Mouse (Mus musculus) hindbrain, embryonic 12.5 days (tissue): ENCODE results near the gene Zfp318. TPM values are rescaled to one million over a fixed set of nuclear protein-coding genes. Genes with fewer than 3 reads are reported as not detected.
A peak's percentile ranks its signal among the peaks of the same experiment; 100 is the strongest.

Experiments
- ATAC-seq: fragments of 200-750 bp; cut with Nextera tagmentation; 2 replicates; pipeline ENCODE4 v1.8.0; 2017; ENCODE audit warnings: moderate TSS enrichment; ENCODE audit not compliant: low FRiP score
- H3K27ac ChIP-seq: fragments of 300-500 bp; sonication (generic); 2 replicates; pipeline ENCODE4 v1.5.1; 2016; ENCODE audit warnings: mild to moderate bottlenecking
- H3K27me3 ChIP-seq: fragments of 300-500 bp; sonication (generic); 2 replicates; pipeline ENCODE4 v1.6.1; 2016; ENCODE audit warnings: mild to moderate bottlenecking
- H3K36me3 ChIP-seq: fragments of 300-500 bp; sonication (generic); 2 replicates; pipeline ENCODE4 v1.6.1; 2016; ENCODE audit warnings: mild to moderate bottlenecking
- H3K4me1 ChIP-seq: fragments of 300-500 bp; sonication (generic); 2 replicates; pipeline ENCODE4 v1.6.1; 2016
- H3K4me2 ChIP-seq: fragments of 300-500 bp; sonication (generic); replicated peaks from 2 replicates; pipeline ENCODE4 v1.6.1; 2016; ENCODE audit warnings: mild to moderate bottlenecking
- H3K4me3 ChIP-seq: fragments of 300-500 bp; sonication (generic); 2 replicates; pipeline ENCODE4 v1.5.1; 2016; ENCODE audit warnings: mild to moderate bottlenecking
- H3K9ac ChIP-seq: fragments of 300-500 bp; sonication (generic); 2 replicates; pipeline ENCODE4 v1.6.1; 2016; ENCODE audit warnings: mild to moderate bottlenecking, moderate library complexity
- H3K9me3 ChIP-seq: fragments of 300-500 bp; sonication (generic); replicated peaks from 2 replicates; pipeline ENCODE4 v1.6.1; 2016; ENCODE audit warnings: mild to moderate bottlenecking
- WGBS: fragments of 180-500 bp; shearing (Covaris S2); methylation state at CpG from one replicate; pipeline ENCODE4 v1.1.7; 2016; 5-methylcytosine and 5-hydroxymethylcytosine counted together
- polyA plus RNA-seq: library from polyadenylated mRNA; unstranded; fragments of >200 nt; fragmentation: Nextera tagmentation; extraction: Ambion mirVana; gene quantifications from 2 replicates; pipeline ENCODE4 v1.2.1, GENCODE M21; 2016

The Zfp318 gene
- polyA plus RNA-seq, 1 experiment from 2014 or later = 25.3 TPM

DNA sequence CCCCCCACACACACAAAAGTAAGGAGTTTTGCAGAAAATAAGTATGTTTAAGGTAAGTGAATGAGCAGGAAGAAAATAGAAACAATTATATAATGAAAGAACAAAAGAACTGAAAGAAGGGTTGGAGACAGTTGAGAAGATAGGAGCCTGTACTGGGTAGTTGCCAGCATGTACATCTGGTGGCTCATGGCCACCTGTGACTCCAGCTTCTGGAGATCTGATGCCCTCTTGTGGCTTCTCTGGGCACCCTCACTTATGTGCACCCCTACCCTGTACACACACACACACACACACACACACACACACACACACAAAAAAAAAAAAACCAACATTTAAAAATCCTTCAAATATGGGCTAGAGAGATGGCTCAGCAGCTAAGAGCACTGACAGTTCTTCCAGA lies 36.2 kb downstream of the Zfp318 start:
- Histone ChIP-seq H3K4me2 (no peak overlapping the region), H3K27me3 (no peaks in the 10 kb centered on the region), H3K4me3 (no peak overlapping the region), H3K4me1 (no peaks in the 10 kb centered on the region), H3K36me3 (peaks cover 7% of the 10 kb centered on the region), H3K27ac (no peak overlapping the region), H3K9me3 (no peaks in the 10 kb centered on the region), H3K9ac (no peak overlapping the region)
- ATAC-seq = no peak

DNA sequence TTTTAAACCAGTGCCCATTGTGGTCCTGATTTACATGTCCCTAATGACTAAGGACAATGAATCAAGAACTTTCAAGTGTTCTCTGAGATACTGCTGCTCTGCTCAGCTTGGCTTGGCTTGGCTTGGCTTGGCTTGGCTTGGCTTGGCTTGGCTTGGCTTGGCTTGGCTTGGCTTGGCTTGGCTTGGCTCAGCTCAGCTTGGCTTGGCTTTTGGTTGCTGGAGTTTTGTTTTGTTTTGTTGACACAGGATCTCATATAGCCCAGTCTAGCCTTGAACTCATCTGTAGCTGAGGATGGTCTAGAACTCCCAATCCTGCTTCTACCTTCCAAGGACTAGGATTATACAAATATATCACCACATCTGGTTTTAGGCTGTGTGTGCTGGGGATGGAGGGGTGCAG lies 43.0 kb downstream of the Zfp318 start:
- H3K4me2 ChIP-seq = no peak overlapping the region
- peaks cover 6% of the 10 kb centered on the region; the same call in 1 of the 2 replicates for H3K36me3 ChIP-seq
- H3K4me3 ChIP-seq = no peak overlapping the region
- H3K27ac ChIP-seq = no peak overlapping the region
- peaks cover 8% of the 10 kb centered on the region for H3K4me1 ChIP-seq
- no peak for ATAC-seq
- 0 out of 2 replicates have a peak, but pooled peaks cover 5% of the 10 kb centered on the region for H3K27me3 ChIP-seq
- no peaks in the 10 kb centered on the region for H3K9me3 ChIP-seq
- no peak overlapping the region for H3K9ac ChIP-seq

- ATAC-seq = no peak
- Histone ChIP-seq H3K27ac (no peak within 1 kb of the TSS), H3K4me2 (peak within 1 kb of the TSS; percentile 47), H3K9ac (0 out of 2 replicates have a peak within 1 kb of the TSS, but pooled peaks have one; percentile 27), H3K27me3 (0 out of 2 replicates have a peak, but pooled peaks cover 5% of the 10 kb centered on the region), H3K36me3 (peaks cover 6% of the 10 kb centered on the region; the same call in 1 of the 2 replicates), H3K9me3 (no peaks in the 10 kb centered on the region), H3K4me3 (peak within 1 kb of the TSS; percentile 12; the same call in 1 of the 2 replicates), H3K4me1 (peaks cover 10% of the 10 kb centered on the region)
- 11% methylated on average over 18 of the region's 18 CpGs for WGBS
Measured at GRCm38 (mm10) chr17:46428761-46429414, 45.4 kb downstream of the Zfp318 start, which contains the start of gene Crip3. TSS of gene Crip3 (plus strand) at chr17:46428926.

DNA sequence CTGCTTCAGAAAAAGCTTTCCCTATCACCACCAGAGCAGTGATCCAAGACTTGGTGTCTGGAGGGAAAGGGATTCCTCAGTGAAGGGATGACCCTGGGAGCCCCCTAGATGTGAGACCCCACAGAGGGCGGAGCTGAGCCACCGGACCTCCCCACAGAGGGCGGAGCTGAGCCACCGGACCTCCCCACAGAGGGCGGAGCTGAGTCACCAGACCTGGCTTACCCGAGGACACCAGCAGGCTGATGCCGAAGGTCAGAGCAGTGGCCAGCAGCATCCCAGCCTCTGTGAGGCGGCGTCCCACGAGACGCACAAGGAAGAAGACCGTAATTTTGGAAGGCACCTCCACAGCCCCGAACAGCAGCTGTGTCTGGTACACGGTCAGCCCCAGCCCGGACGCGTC lies 50.1 kb downstream of the Zfp318 start:
- Histone ChIP-seq H3K9me3 (no peaks in the 10 kb centered on the region), H3K27ac (no peak overlapping the region), H3K4me2 (peak overlapping the region; percentile 34), H3K9ac (no peak overlapping the region), H3K27me3 (peaks cover 13% of the 10 kb centered on the region), H3K4me3 (0 out of 2 replicates have a peak overlapping the region, but pooled peaks have one; percentile 7), H3K4me1 (peaks cover 16% of the 10 kb centered on the region), H3K36me3 (no peaks in the 10 kb centered on the region)
- WGBS = 1% methylated on average over 17 of the region's 17 CpGs
- ATAC-seq = no peak

DNA sequence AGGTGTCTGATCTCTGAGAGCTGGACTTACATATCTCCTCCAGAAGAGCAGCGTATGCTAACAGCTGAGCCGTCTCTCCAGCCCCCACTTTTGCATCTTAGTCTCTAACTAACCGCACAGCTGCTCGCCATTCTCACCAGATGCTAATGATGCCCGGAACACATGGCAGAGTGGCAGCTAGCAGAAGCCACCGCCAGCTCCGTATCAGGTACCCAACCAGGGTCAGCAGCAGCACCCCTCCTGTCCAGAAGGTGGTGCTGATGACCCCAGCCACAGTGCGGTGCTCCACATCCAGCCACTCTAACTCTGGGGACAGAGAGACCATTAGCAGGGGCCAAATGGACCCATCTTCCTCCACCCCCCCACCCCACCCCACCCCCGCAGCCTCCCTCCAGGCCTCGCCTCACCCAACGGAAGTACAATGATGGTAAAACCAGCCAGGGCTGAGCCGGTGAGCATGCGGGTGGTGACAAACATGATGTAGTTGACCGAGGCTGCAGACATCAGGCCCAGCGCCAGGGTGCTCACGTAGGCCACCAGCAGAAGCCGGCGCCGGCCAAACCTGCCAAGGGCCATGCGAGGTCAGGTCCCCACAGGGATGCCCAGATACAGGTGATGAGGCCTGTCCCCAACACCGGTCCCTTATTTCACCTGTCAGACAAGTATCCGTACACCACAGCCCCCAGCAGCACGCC lies 53.3 kb downstream of the Zfp318 start:
- H3K9ac ChIP-seq = no peak overlapping the region
- peak; percentile 68 for ATAC-seq
- H3K36me3 ChIP-seq = no peaks in the 10 kb centered on the region
- H3K27ac ChIP-seq = no peak overlapping the region
- H3K4me3 ChIP-seq = no peak overlapping the region
- peaks cover 13% of the 10 kb centered on the region for H3K27me3 ChIP-seq
- peaks cover 10% of the 10 kb centered on the region for H3K4me1 ChIP-seq
- peak overlapping the region; percentile 28 for H3K4me2 ChIP-seq
- WGBS = 23% methylated on average over 23 of the region's 23 CpGs
- no peaks in the 10 kb centered on the region for H3K9me3 ChIP-seq

- no peak within 1 kb of the TSS for H3K4me3 ChIP-seq
- no peak within 1 kb of the TSS for H3K27ac ChIP-seq
- WGBS = 73% methylated on average over 4 of the region's 4 CpGs
- H3K4me2 ChIP-seq = no peak within 1 kb of the TSS
- no peaks in the 10 kb centered on the region for H3K36me3 ChIP-seq
- peaks cover 27% of the 10 kb centered on the region for H3K27me3 ChIP-seq
- peaks cover 16% of the 10 kb centered on the region for H3K4me1 ChIP-seq
- no peak for ATAC-seq
- H3K9ac ChIP-seq = no peak within 1 kb of the TSS
- no peaks in the 10 kb centered on the region for H3K9me3 ChIP-seq
Measured at GRCm38 (mm10) chr17:46438298-46438873, 54.9 kb downstream of the Zfp318 start, which contains the start of gene Slc22a7. TSS of gene Slc22a7 (minus strand) at chr17:46438457.

DNA sequence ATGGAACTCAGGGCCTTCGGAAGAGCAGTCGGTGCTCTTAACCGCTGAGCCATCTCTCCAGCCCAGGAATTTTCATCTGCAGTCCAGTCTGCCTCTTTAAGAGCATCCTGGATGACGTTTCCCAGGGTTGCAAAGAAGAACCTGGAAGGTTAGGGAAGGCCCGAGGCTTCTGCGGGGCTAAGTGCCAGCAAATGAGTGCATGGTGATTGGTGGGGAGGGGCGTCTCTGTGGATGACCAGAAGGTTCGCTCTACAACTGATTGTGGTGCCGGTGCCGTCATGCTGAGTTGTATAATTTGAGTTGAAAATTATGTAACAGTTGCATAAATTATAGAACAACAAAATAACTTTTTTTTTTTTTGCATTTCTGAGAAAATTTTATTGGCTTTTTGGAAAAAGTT lies 55.6 kb downstream of the Zfp318 start:
- Histone ChIP-seq H3K4me2 (no peak overlapping the region), H3K4me3 (no peak overlapping the region), H3K9ac (no peak overlapping the region), H3K27me3 (peaks cover 35% of the 10 kb centered on the region), H3K9me3 (no peaks in the 10 kb centered on the region), H3K27ac (no peak overlapping the region), H3K36me3 (no peaks in the 10 kb centered on the region), H3K4me1 (peaks cover 14% of the 10 kb centered on the region)
- WGBS = 95% methylated on average over 10 of the region's 10 CpGs
- no peak for ATAC-seq

DNA sequence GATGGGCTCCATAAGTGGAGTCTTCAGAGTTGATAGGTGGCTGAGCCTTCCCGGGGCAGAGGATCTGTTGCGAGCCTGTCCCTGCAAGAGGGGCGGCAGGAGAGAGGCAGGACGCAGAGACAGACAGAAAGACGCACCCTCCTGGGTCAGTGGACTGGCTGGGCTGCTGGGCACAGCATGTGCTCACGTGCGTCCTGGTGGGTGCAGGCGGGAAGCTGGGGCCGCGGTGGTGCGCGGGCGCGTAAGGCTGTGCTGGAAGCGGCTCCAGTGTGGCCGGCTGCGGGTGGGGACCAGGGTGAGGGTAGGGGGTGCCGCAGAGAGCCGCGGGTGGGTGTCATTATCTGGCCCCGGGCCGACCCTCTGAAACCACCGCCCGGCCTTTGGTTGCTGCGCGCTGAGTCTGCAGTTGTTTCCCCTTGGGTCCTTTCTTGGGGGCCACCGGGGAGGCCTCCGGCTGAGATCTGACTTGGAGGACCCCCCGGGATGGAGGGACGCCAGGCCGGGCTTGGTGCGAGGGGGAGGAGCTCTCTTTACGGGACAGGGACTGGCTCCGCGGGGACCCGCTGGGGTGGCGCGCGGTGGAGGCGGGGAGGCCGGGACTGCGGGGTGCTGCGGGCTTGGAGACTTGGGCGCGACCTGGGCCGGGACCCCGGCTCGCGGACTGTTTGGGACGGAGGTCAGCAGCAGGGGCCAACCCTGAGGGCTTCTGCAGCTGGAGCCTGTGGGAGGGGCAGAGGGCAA lies 61.5 kb downstream of the Zfp318 start:
- peak overlapping the region; percentile 32 for H3K9ac ChIP-seq
- 3% methylated on average over 50 of the region's 50 CpGs for WGBS
- ATAC-seq = no peak
- H3K4me2 ChIP-seq = peak overlapping the region; percentile 46
- H3K9me3 ChIP-seq = no peaks in the 10 kb centered on the region
- H3K36me3 ChIP-seq = no peaks in the 10 kb centered on the region
- no peak overlapping the region for H3K27ac ChIP-seq
- H3K4me1 ChIP-seq = peaks cover 16% of the 10 kb centered on the region
- H3K4me3 ChIP-seq = peak overlapping the region; percentile 11
- peaks cover 63% of the 10 kb centered on the region for H3K27me3 ChIP-seq

DNA sequence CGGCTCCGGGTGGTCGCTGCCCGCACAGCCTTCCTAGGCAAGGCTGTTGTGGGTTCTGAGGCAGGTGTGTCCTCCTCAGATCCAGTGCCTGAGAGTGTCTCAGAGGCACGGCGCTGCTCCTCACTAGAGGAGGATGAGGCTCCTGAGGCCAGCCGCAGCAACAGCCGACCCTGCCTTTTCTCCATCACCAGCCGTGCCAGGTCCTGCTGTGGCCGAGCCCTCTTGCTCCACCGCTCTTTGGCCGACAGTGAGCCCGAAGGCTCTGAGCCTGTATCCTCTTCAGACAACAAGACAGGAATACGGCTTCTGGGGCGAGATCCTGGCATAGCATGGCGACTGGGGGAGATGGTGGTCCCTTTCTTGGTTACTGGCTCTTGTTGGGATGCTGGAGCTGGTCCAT lies 62.7 kb downstream of the Zfp318 start:
- no peak overlapping the region for H3K4me2 ChIP-seq
- peaks cover 63% of the 10 kb centered on the region for H3K27me3 ChIP-seq
- H3K9ac ChIP-seq = no peak overlapping the region
- peaks cover 16% of the 10 kb centered on the region for H3K4me1 ChIP-seq
- 90% methylated on average over 16 of the region's 16 CpGs for WGBS
- no peaks in the 10 kb centered on the region for H3K9me3 ChIP-seq
- no peak overlapping the region for H3K27ac ChIP-seq
- ATAC-seq = no peak
- no peak overlapping the region for H3K4me3 ChIP-seq
- H3K36me3 ChIP-seq = peaks cover 4% of the 10 kb centered on the region; the same call in 1 of the 2 replicates

DNA sequence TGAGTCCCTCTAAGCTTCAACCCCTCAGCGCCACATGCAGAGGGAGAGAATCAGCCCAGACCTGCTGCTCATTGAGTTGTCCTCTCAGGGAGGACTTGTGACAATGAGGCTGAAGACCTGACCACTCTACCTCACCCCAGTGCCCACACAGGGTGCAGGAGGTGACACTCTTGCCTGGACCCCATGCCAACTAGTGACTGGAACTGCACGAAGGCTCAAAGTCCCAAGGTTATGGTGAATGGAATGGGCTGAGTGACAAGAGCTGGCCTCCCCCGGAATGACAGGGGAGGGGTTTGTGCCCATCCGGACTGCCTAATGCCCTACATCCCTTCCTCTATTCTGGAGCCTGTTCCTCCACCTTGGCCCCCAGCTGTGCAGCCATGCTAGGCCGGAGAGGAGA lies 69.2 kb downstream of the Zfp318 start:
- ATAC-seq = no peak
- 33% methylated on average over 5 of the region's 5 CpGs for WGBS
- Histone ChIP-seq H3K4me2 (no peak overlapping the region), H3K27ac (no peak overlapping the region), H3K4me1 (peaks cover 39% of the 10 kb centered on the region), H3K9ac (no peak overlapping the region), H3K9me3 (no peaks in the 10 kb centered on the region), H3K27me3 (peaks cover 53% of the 10 kb centered on the region), H3K36me3 (peaks cover 4% of the 10 kb centered on the region; the same call in 1 of the 2 replicates), H3K4me3 (no peak overlapping the region)

DNA sequence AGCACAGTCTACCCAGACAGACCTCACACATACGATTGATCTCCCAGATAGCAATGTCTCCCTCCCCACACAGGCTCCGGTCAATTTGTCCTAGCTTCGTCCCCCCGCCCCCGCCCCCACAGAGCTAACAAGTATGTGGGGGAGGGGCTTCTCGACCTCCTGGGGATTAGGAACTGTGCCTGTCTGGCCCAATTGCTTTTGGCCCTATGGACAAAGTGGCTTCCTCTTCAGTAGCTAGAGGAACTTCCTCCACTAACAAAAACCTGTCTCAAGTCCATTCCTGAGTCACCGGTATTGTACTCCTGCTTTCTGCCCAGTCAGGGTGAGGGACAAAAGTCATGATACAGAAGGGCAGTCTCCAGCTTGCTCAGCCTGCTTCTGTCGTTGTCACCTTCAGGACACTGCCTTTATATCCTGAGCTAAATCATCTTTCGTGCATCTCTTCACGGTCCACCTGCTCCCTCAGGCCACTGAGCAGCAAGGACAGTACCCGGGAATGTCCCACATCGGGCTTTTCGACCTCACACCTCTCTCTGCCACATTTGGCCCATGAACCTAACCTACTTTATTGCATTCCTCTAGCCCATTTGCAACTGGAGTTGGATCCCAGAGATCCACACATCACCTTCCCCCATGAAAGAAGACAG lies 69.9 kb downstream of the Zfp318 start:
- Histone ChIP-seq H3K27me3 (peaks cover 57% of the 10 kb centered on the region), H3K9ac (peak overlapping the region; percentile 37; the same call in 1 of the 2 replicates), H3K4me3 (no peak overlapping the region), H3K36me3 (peaks cover 4% of the 10 kb centered on the region; the same call in 1 of the 2 replicates), H3K9me3 (no peaks in the 10 kb centered on the region), H3K27ac (peak overlapping the region; percentile 46), H3K4me1 (peaks cover 39% of the 10 kb centered on the region), H3K4me2 (peak overlapping the region; percentile 56)
- no peak for ATAC-seq
- 6% methylated on average over 13 of the region's 13 CpGs for WGBS
